Mouse (Mus musculus): ENCODE measurements at regions not wholly inside any gene's neighbourhood (a gene's known extent, or its start where the extent isn't known, plus 50 kb on each side); places are given as distances from the start of the nearest gene placed in this dataset.
"Not testable (repeated sequence)": the region's sequence is repeated elsewhere in the genome, so short reads cannot be mapped to it uniquely, and the experiment has no call there.

GRCm38 (mm10) chr5:129353549-129353948 lies 147.5 kb upstream of the Sfswap start:
- DNase-seq (ENCODE audit: low spot score), result no peak

- DNase-seq (ENCODE audit: low spot score), result no peak
Observed at GRCm38 (mm10) chr5:129354877-129355276, 146.1 kb upstream of the Sfswap start.

GRCm38 (mm10) chr5:129361527-129361926 lies 139.5 kb upstream of the Sfswap start:
- no peak for DNase-seq (ENCODE audit: low spot score)

GRCm38 (mm10) chr5:129363189-129363588 lies 137.8 kb upstream of the Sfswap start:
- DNase-seq (ENCODE audit: low spot score), result no peak

- no peak for DNase-seq (ENCODE audit: low spot score)
Observed at GRCm38 (mm10) chr5:129365026-129365425, 136.0 kb upstream of the Sfswap start.

- DNase-seq (ENCODE audit: low spot score), result no peak
Observed at GRCm38 (mm10) chr5:129367266-129367665, 133.8 kb upstream of the Sfswap start.

- no peak for DNase-seq (ENCODE audit: low spot score)
Observed at GRCm38 (mm10) chr5:129380861-129381260, 120.2 kb upstream of the Sfswap start.

GRCm38 (mm10) chr5:129384976-129385375 lies 116.0 kb upstream of the Sfswap start:
- DNase-seq (ENCODE audit: low spot score), result no peak

- DNase-seq (ENCODE audit: low spot score), result not testable (repeated sequence)
Observed at GRCm38 (mm10) chr5:129385965-129386643, 114.9 kb upstream of the Sfswap start.

GRCm38 (mm10) chr5:129386671-129387070 lies 114.3 kb upstream of the Sfswap start:
- not testable (repeated sequence) for DNase-seq (ENCODE audit: low spot score)

- no peak for DNase-seq (ENCODE audit: low spot score)
Observed at GRCm38 (mm10) chr5:129387301-129387700, 113.7 kb upstream of the Sfswap start.

- DNase-seq (ENCODE audit: low spot score), result no peak
Observed at GRCm38 (mm10) chr5:129390921-129391371, 110.1 kb upstream of the Sfswap start.

GRCm38 (mm10) chr5:129393150-129393549 lies 107.9 kb upstream of the Sfswap start:
- DNase-seq (ENCODE audit: low spot score), result no peak

GRCm38 (mm10) chr5:129393606-129394255 lies 107.3 kb upstream of the Sfswap start:
- DNase-seq (ENCODE audit: low spot score), result no peak

- no peak for DNase-seq (ENCODE audit: low spot score)
Observed at GRCm38 (mm10) chr5:129394416-129394815, 106.6 kb upstream of the Sfswap start.

GRCm38 (mm10) chr5:129397311-129397710 lies 103.7 kb upstream of the Sfswap start:
- DNase-seq (ENCODE audit: low spot score), result no peak

- DNase-seq (ENCODE audit: low spot score), result no peak
Observed at GRCm38 (mm10) chr5:129406259-129406658, 94.8 kb upstream of the Sfswap start.

- DNase-seq (ENCODE audit: low spot score), result no peak
Observed at GRCm38 (mm10) chr5:129409440-129410004, 91.5 kb upstream of the Sfswap start.

GRCm38 (mm10) chr5:129412161-129412560 lies 88.9 kb upstream of the Sfswap start:
- no peak for DNase-seq (ENCODE audit: low spot score)

- DNase-seq (ENCODE audit: low spot score), result peak; percentile 15
Observed at GRCm38 (mm10) chr5:129414960-129415706, 85.9 kb upstream of the Sfswap start.

GRCm38 (mm10) chr5:129416425-129416824 lies 84.6 kb upstream of the Sfswap start:
- no peak for DNase-seq (ENCODE audit: low spot score)

GRCm38 (mm10) chr5:129417516-129417915 lies 83.5 kb upstream of the Sfswap start:
- DNase-seq (ENCODE audit: low spot score), result no peak

GRCm38 (mm10) chr5:129420981-129421380 lies 80.0 kb upstream of the Sfswap start:
- DNase-seq (ENCODE audit: low spot score), result no peak

Data from urinary bladder, postnatal 25 days (tissue).